Mouse (Mus musculus) heart, postnatal 4 days (tissue): Measurements from ENCODE around the gene Tox2. TPM values are rescaled to one million over a fixed set of nuclear protein-coding genes. Genes with fewer than 3 reads are reported as not detected.

Experiments
- DNase-seq: peaks from one replicate; pipeline ENCODE4 v3.0.0; 2021
- total RNA-seq, 2 experiments: library from RNA; stranded (reverse); gene quantifications; 2 replicates each; pipeline ENCODE4 v1.2.3; 2021

Tox2 gene
- total RNA-seq, 2 experiments from 2014 or later: 4.1 to 5.6 TPM

- DNase-seq: peak; percentile 42
These were observed 127.8 kb downstream of the Tox2 start for GRCm38 (mm10) chr2:163330742-163331141.

GRCm38 (mm10) chr2:163331423-163331822, 128.5 kb downstream of the Tox2 start:
- DNase-seq: no peak

GRCm38 (mm10) chr2:163332368-163333055, 129.6 kb downstream of the Tox2 start:
- DNase-seq: peak; percentile 26

- DNase-seq: peak; percentile 82
These were observed 137.3 kb downstream of the Tox2 start for GRCm38 (mm10) chr2:163340263-163340662.

- DNase-seq: peak; percentile 58
These were observed 140.7 kb downstream of the Tox2 start for GRCm38 (mm10) chr2:163343671-163344070.

GRCm38 (mm10) chr2:163344976-163345660, 142.2 kb downstream of the Tox2 start:
- DNase-seq: peak; percentile 56

- DNase-seq: no peak
These were observed 143.6 kb downstream of the Tox2 start for GRCm38 (mm10) chr2:163346497-163346896.

GRCm38 (mm10) chr2:163347517-163348184, 144.7 kb downstream of the Tox2 start:
- DNase-seq: peak; percentile 10

GRCm38 (mm10) chr2:163348677-163349076, 145.8 kb downstream of the Tox2 start:
- no peak for DNase-seq

GRCm38 (mm10) chr2:163349411-163349810, 146.5 kb downstream of the Tox2 start:
- DNase-seq: no peak

GRCm38 (mm10) chr2:163350443-163350842, 147.5 kb downstream of the Tox2 start:
- DNase-seq: no peak

- peak; percentile 82 for DNase-seq
These were observed 150.8 kb downstream of the Tox2 start for GRCm38 (mm10) chr2:163353731-163354130.

- no peak for DNase-seq
These were observed 152.7 kb downstream of the Tox2 start for GRCm38 (mm10) chr2:163355666-163356065.

- DNase-seq: no peak
These were observed 153.4 kb downstream of the Tox2 start for GRCm38 (mm10) chr2:163356113-163356840.

- DNase-seq: no peak
These were observed 155.7 kb downstream of the Tox2 start for GRCm38 (mm10) chr2:163358662-163359061.

GRCm38 (mm10) chr2:163359253-163359652, 156.3 kb downstream of the Tox2 start:
- DNase-seq: no peak

- DNase-seq: peak; percentile 65
These were observed 158.1 kb downstream of the Tox2 start for GRCm38 (mm10) chr2:163360858-163361623.

GRCm38 (mm10) chr2:163362940-163363921, 160.3 kb downstream of the Tox2 start:
- DNase-seq: peak; percentile 72

- no peak for DNase-seq
These were observed 162.0 kb downstream of the Tox2 start for GRCm38 (mm10) chr2:163364785-163365541.

GRCm38 (mm10) chr2:163370175-163370574, 167.2 kb downstream of the Tox2 start:
- peak; percentile 47 for DNase-seq
